Mouse (Mus musculus) heart, embryonic 16.5 days (tissue): ENCODE measurements around the gene Cyp2d22. TPM values are rescaled to one million over a fixed set of nuclear protein-coding genes. Genes with fewer than 3 reads are reported as not detected.

Experiments
- ATAC-seq: fragments of 200-750 bp; cut with Nextera tagmentation; replicated peaks from 2 replicates; pipeline ENCODE4 v1.8.0; 2017; ENCODE audit warnings: moderate number of reproducible peaks; ENCODE audit not compliant: insufficient read depth, low FRiP score; ENCODE audit errors: extremely low read depth
- H3K27ac ChIP-seq: fragments of 300-500 bp; sonication (generic); 2 replicates; pipeline ENCODE4 v1.5.1; 2014; ENCODE audit warnings: mild to moderate bottlenecking, low read length, control low read depth, moderate library complexity
- H3K27me3 ChIP-seq: fragments of 300-500 bp; sonication (generic); 2 replicates; pipeline ENCODE4 v1.6.1; 2014; ENCODE audit warnings: low read length, mixed read lengths; ENCODE audit not compliant: control insufficient read depth, insufficient read depth
- H3K36me3 ChIP-seq: fragments of 300-500 bp; sonication (generic); 2 replicates; pipeline ENCODE4 v1.6.1; 2014; ENCODE audit not compliant: control insufficient read depth, insufficient read depth
- H3K4me1 ChIP-seq: fragments of 300-500 bp; sonication (generic); 2 replicates; pipeline ENCODE4 v1.6.1; 2014; ENCODE audit warnings: low read length, mixed read lengths; ENCODE audit not compliant: control insufficient read depth, insufficient read depth
- H3K4me2 ChIP-seq: fragments of 300-500 bp; sonication (generic); 2 replicates; pipeline ENCODE4 v1.6.1; 2014; ENCODE audit warnings: low read depth, mild to moderate bottlenecking, control low read depth, low read length
- H3K4me3 ChIP-seq: fragments of 300-500 bp; sonication (generic); 2 replicates; pipeline ENCODE4 v1.5.1; 2014; ENCODE audit warnings: mild to moderate bottlenecking, control low read depth, low read length
- H3K9ac ChIP-seq: fragments of 300-500 bp; sonication (generic); 2 replicates; pipeline ENCODE4 v1.6.1; 2014; ENCODE audit warnings: low read length, control low read depth
- H3K9me3 ChIP-seq: fragments of 300-500 bp; sonication (generic); replicated peaks from 2 replicates; pipeline ENCODE4 v1.6.1; 2016; ENCODE audit warnings: low read length; ENCODE audit not compliant: control insufficient read depth
- WGBS: fragments of 180-500 bp; shearing (Covaris S2); extraction: QIAGEN DNeasy Blood & Tissue Kit; methylation state at CpG from one replicate; pipeline ENCODE4 v1.1.7; 2014; 5-methylcytosine and 5-hydroxymethylcytosine counted together
- polyA plus RNA-seq: library from polyadenylated mRNA; unstranded; fragments of >200 nt; fragmentation: Nextera tagmentation; extraction: Ambion mirVana; gene quantifications from 2 replicates; pipeline ENCODE4 v1.2.1, GENCODE M21; 2015

The Cyp2d22 gene
- polyA plus RNA-seq: 13.6 and 15.7 TPM in 2 replicates

DNA sequence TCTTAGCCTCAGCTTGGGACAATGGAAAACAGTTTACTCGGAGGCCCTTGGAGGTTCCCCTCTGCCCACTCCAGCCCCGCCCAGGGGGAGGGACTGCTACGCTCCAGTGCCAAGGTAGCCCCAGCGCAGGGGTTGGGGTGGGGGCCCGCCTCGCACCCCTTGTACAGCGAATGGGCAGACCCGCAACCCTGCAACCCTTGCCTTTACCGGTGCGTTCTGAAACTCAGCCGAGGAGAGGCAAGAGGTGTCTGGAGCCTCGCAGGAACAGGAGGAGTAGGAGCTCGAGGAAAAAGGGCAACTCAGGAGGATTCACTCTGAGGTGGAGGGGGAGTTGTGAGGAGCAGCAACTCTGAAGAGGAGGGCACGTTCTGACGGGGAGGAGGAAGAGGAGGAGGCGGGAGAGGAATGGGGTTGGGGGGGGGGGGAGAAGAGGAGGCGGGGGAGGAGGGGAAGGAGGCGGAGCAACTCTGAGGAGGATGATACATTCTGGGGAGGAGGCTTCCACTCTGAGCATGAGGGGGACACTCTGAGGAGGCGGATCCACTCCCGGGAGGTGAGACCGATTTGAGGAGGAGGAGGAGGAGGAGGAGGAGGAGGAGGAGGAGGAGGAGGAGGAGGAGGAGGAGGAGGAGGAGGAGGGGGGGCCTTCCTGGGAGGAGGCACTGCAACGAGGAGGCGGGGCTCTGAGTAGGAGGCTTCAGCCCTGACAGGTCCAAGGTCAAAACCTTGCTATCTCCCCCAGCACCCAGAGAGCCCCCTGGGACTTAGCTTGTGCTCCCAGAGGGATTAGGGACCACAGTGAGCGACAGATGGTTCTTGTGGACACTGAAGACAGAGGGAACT is at the start of gene Cyp2d22:
TSS of gene Cyp2d22 (minus strand) at position 390 of the 843 bp plus-strand sequence.
- WGBS: 4% methylated on average over 17 of the region's 24 CpGs
- peak within 1 kb of the TSS; percentile 67 for H3K4me3 ChIP-seq
- peak within 1 kb of the TSS; percentile 79 for H3K9ac ChIP-seq
- H3K4me2 ChIP-seq: peak within 1 kb of the TSS; percentile 84
- peak; percentile 67 for ATAC-seq
- H3K27ac ChIP-seq: peak within 1 kb of the TSS; percentile 88
- H3K27me3 ChIP-seq: no peaks in the 10 kb centered on the region
- H3K4me1 ChIP-seq: peaks cover 27% of the 10 kb centered on the region
- no peaks in the 10 kb centered on the region for H3K36me3 ChIP-seq
- 0 out of 2 replicates have a peak, but pooled peaks cover 1% of the 10 kb centered on the region for H3K9me3 ChIP-seq

GRCm38 (mm10) chr15:82423471-82423870 is 43.4 kb upstream of the Cyp2d22 start:
- Histone ChIP-seq H3K27ac (no peak overlapping the region), H3K9me3 (no peaks in the 10 kb centered on the region; the same call in 1 of the 2 replicates), H3K4me1 (no peaks in the 10 kb centered on the region), H3K36me3 (no peaks in the 10 kb centered on the region), H3K4me2 (no peak overlapping the region), H3K4me3 (no peak overlapping the region), H3K27me3 (no peaks in the 10 kb centered on the region), H3K9ac (no peak overlapping the region)
- ATAC-seq: no peak
- WGBS: 71% methylated on average over 3 of the region's 3 CpGs

DNA sequence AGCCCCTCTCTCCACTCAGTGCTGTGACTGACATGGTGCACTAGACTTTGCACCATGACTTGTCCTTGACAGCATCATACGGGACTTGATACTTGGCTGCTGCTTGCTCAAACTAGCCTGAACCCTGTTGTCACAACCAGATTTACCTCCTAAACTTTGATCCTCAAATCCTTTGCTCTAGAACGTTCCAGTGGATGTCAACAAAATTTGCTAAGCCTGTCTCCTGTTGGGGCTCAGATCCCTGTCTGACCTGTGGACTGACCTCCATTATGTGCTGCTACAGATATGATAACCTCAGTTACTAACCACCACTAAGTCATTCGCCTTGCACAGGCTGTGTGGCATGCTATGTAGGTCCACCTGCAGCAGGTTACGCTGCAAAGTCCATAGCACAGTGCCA is 42.9 kb upstream of the Cyp2d22 start:
- Histone ChIP-seq H3K4me3 (no peak overlapping the region), H3K9ac (no peak overlapping the region), H3K4me2 (no peak overlapping the region), H3K27me3 (no peaks in the 10 kb centered on the region), H3K36me3 (no peaks in the 10 kb centered on the region), H3K9me3 (no peaks in the 10 kb centered on the region; the same call in 1 of the 2 replicates), H3K4me1 (no peaks in the 10 kb centered on the region), H3K27ac (no peak overlapping the region)
- ATAC-seq: no peak
- WGBS: 59% methylated on average over 4 of the region's 4 CpGs

GRCm38 (mm10) chr15:82418616-82419015 is 38.6 kb upstream of the Cyp2d22 start:
- 71% methylated on average over 1 of the region's 1 CpGs for WGBS
- H3K9ac ChIP-seq: no peak overlapping the region
- H3K4me2 ChIP-seq: no peak overlapping the region
- no peaks in the 10 kb centered on the region for H3K36me3 ChIP-seq
- H3K27me3 ChIP-seq: no peaks in the 10 kb centered on the region
- peaks cover 4% of the 10 kb centered on the region; the same call in 1 of the 2 replicates for H3K4me1 ChIP-seq
- H3K27ac ChIP-seq: no peak overlapping the region
- H3K9me3 ChIP-seq: no peaks in the 10 kb centered on the region
- no peak overlapping the region for H3K4me3 ChIP-seq
- no peak for ATAC-seq

- Histone ChIP-seq H3K4me3 (peak overlapping the region; percentile 5; the same call in 1 of the 2 replicates), H3K4me1 (peaks cover 4% of the 10 kb centered on the region; the same call in 1 of the 2 replicates), H3K4me2 (peak overlapping the region; percentile 38), H3K27ac (no peak overlapping the region), H3K36me3 (no peaks in the 10 kb centered on the region), H3K9ac (peak overlapping the region; percentile 15; the same call in 1 of the 2 replicates), H3K9me3 (no peaks in the 10 kb centered on the region), H3K27me3 (no peaks in the 10 kb centered on the region)
- 28% methylated on average over 16 of the region's 16 CpGs for WGBS
- ATAC-seq: peak; percentile 93
Measured at GRCm38 (mm10) chr15:82416797-82417789, 37.0 kb upstream of the Cyp2d22 start.

DNA sequence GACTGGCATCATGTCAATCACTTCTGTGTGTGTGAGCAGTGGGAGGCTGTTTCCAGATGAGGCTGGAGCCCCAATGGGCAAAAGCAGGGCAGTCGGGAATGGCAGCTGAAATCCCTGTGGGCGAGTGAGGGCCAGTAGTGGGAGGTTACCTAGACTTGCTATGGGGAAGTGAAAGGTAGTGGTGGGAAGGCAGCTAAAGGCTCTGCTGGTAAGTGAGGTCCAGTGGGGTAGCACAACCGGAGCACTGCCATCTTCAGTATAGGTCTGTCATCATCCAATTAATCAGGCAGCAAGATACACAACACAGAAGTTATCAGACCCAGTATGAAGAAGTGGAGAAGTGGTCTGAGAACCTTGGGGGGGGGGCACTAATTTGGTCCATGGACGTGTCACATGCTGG is 27.5 kb upstream of the Cyp2d22 start:
- no peaks in the 10 kb centered on the region for H3K9me3 ChIP-seq
- no peak overlapping the region for H3K4me3 ChIP-seq
- H3K27me3 ChIP-seq: no peaks in the 10 kb centered on the region
- no peak for ATAC-seq
- H3K9ac ChIP-seq: no peak overlapping the region
- whole genome bisulfite sequencing: 75% methylated on average over 4 of the region's 4 CpGs
- H3K27ac ChIP-seq: no peak overlapping the region
- no peaks in the 10 kb centered on the region for H3K4me1 ChIP-seq
- no peak overlapping the region for H3K4me2 ChIP-seq
- no peaks in the 10 kb centered on the region for H3K36me3 ChIP-seq

DNA sequence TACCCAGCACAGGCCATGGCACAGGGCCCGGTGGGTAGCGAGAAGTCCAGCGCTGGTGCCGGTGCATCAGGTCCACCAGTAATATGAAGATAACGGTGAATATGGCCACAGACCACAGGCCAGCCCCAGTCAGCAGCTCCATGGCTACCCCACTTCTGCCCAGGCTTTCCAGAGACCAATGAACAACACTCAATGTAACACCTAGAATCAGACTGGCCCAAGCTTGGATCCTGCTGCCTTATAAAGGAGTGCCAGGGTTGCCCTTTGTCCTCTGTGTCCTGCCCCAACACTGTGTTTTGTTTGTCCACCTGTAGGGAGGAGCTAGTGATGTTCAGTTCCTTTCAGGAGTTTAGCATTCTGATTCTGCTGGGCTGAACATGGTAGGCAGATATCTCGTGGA is 26.9 kb upstream of the Cyp2d22 start, which contains the start of gene Cyp2d10:
TSS of gene Cyp2d10 (minus strand) at position 215 of the 400 bp plus-strand sequence.
- H3K9ac ChIP-seq: no peak within 1 kb of the TSS
- WGBS: 92% methylated on average over 6 of the region's 6 CpGs
- H3K4me1 ChIP-seq: no peaks in the 10 kb centered on the region
- no peak for ATAC-seq
- no peaks in the 10 kb centered on the region for H3K27me3 ChIP-seq
- no peak within 1 kb of the TSS for H3K27ac ChIP-seq
- H3K36me3 ChIP-seq: no peaks in the 10 kb centered on the region
- H3K9me3 ChIP-seq: no peaks in the 10 kb centered on the region
- no peak within 1 kb of the TSS for H3K4me3 ChIP-seq
- no peak within 1 kb of the TSS for H3K4me2 ChIP-seq

GRCm38 (mm10) chr15:82404163-82404562 is 24.1 kb upstream of the Cyp2d22 start:
- no peak overlapping the region for H3K4me3 ChIP-seq
- H3K9ac ChIP-seq: no peak overlapping the region
- H3K9me3 ChIP-seq: no peaks in the 10 kb centered on the region
- ATAC-seq: no peak
- H3K27me3 ChIP-seq: no peaks in the 10 kb centered on the region
- no peak overlapping the region for H3K27ac ChIP-seq
- WGBS: 71% methylated on average over 3 of the region's 3 CpGs
- H3K36me3 ChIP-seq: no peaks in the 10 kb centered on the region
- H3K4me2 ChIP-seq: no peak overlapping the region
- no peaks in the 10 kb centered on the region for H3K4me1 ChIP-seq
